Mouse (Mus musculus): ENCODE measurements at regions not wholly inside any gene's neighbourhood (a gene's known extent, or its start where the extent isn't known, plus 50 kb on each side); places are given as distances from the start of the nearest gene placed in this dataset.

DNA sequence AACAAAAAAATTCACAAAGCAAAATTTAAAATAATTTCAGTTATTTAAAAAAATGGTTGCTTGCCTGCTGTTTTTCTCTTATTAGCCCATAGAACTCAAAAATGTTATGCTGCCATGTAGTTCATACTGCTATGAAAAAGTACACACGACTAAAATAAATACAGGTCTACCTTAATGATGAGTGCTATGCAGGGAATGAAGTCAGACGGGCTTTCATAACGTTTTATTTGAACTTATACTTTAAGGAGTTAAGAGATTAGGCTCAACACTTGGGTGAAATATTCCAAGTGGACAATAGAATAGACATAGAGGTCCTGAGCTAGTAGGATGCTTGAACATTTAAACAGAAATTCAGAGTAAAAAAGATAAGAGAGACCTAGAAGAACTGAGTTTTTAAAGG lies 489.7 kb downstream of the Klf5 start:
- Histone ChIP-seq H3K27me3 (ENCODE audit: control insufficient read depth, insufficient read depth, low read length) (no peaks in the 10 kb centered on the region), H3K4me3 (ENCODE audit: control insufficient read depth in 1 of 2, insufficient read depth in 1 of 2, low read depth in 1 of 2, low read length in 2 of 2) (no peak overlapping the region), H3K9ac (ENCODE audit: low read length) (no peak overlapping the region), H3K27ac (replicated peaks in 1 of 2; ENCODE audit: control insufficient read depth in 1 of 2, insufficient read depth in 1 of 2, low read depth in 2 of 2, low read length in 2 of 2) (no peak overlapping the region), H3K4me2 (ENCODE audit: low read length) (no peak overlapping the region), H3K4me1 (ENCODE audit: control insufficient read depth in 2 of 2, insufficient read depth in 2 of 2, low read length in 2 of 2) (no peaks in the 10 kb centered on the region), H3K9me3 (ENCODE audit: control insufficient read depth, low read length) (no peaks in the 10 kb centered on the region), H3K36me3 (ENCODE audit: control insufficient read depth, insufficient read depth, low read length) (no peaks in the 10 kb centered on the region)
- 76% methylated on average over 3 of the region's 3 CpGs for WGBS
- no peak for ATAC-seq (ENCODE audit: insufficient number of reproducible peaks, insufficient read depth, low FRiP score, low read depth)

GRCm38 (mm10) chr14:99796293-99796692 lies 488.2 kb downstream of the Klf12 start:
- no peaks in the 10 kb centered on the region for H3K36me3 ChIP-seq (ENCODE audit: control insufficient read depth, insufficient read depth, low read length)
- 0 out of 2 replicates have a peak, but pooled peaks cover 2% of the 10 kb centered on the region for H3K9me3 ChIP-seq (ENCODE audit: control insufficient read depth, low read length)
- no peak overlapping the region for H3K4me2 ChIP-seq (ENCODE audit: low read length)
- no peak overlapping the region for H3K4me3 ChIP-seq (ENCODE audit: control insufficient read depth in 1 of 2, insufficient read depth in 1 of 2, low read depth in 1 of 2, low read length in 2 of 2)
- no peak for ATAC-seq (ENCODE audit: insufficient number of reproducible peaks, insufficient read depth, low FRiP score, low read depth)
- no peaks in the 10 kb centered on the region for H3K4me1 ChIP-seq (ENCODE audit: control insufficient read depth in 2 of 2, insufficient read depth in 2 of 2, low read length in 2 of 2)
- no peaks in the 10 kb centered on the region for H3K27me3 ChIP-seq (ENCODE audit: control insufficient read depth, insufficient read depth, low read length)
- H3K9ac ChIP-seq (ENCODE audit: low read length) = no peak overlapping the region
- no peak overlapping the region for H3K27ac ChIP-seq (replicated peaks in 1 of 2; ENCODE audit: control insufficient read depth in 1 of 2, insufficient read depth in 1 of 2, low read depth in 2 of 2, low read length in 2 of 2)
- 70% methylated on average over 4 of the region's 4 CpGs for WGBS

GRCm38 (mm10) chr14:99806052-99806451 lies 478.4 kb downstream of the Klf12 start:
- Histone ChIP-seq H3K4me3 (ENCODE audit: control insufficient read depth in 1 of 2, insufficient read depth in 1 of 2, low read depth in 1 of 2, low read length in 2 of 2) (no peak overlapping the region), H3K9ac (ENCODE audit: low read length) (no peak overlapping the region), H3K27ac (replicated peaks in 1 of 2; ENCODE audit: control insufficient read depth in 1 of 2, insufficient read depth in 1 of 2, low read depth in 2 of 2, low read length in 2 of 2) (no peak overlapping the region), H3K36me3 (ENCODE audit: control insufficient read depth, insufficient read depth, low read length) (no peaks in the 10 kb centered on the region), H3K4me2 (ENCODE audit: low read length) (no peak overlapping the region), H3K4me1 (ENCODE audit: control insufficient read depth in 2 of 2, insufficient read depth in 2 of 2, low read length in 2 of 2) (no peaks in the 10 kb centered on the region), H3K27me3 (ENCODE audit: control insufficient read depth, insufficient read depth, low read length) (no peaks in the 10 kb centered on the region), H3K9me3 (ENCODE audit: control insufficient read depth, low read length) (0 out of 2 replicates have a peak, but pooled peaks cover 2% of the 10 kb centered on the region)
- no peak for ATAC-seq (ENCODE audit: insufficient number of reproducible peaks, insufficient read depth, low FRiP score, low read depth)
- 70% methylated on average over 1 of the region's 1 CpGs for WGBS

- H3K27me3 ChIP-seq (ENCODE audit: control insufficient read depth, insufficient read depth, low read length) = no peaks in the 10 kb centered on the region
- no peaks in the 10 kb centered on the region for H3K36me3 ChIP-seq (ENCODE audit: control insufficient read depth, insufficient read depth, low read length)
- H3K27ac ChIP-seq (replicated peaks in 1 of 2; ENCODE audit: control insufficient read depth in 1 of 2, insufficient read depth in 1 of 2, low read depth in 2 of 2, low read length in 2 of 2) = no peak overlapping the region
- no peak overlapping the region for H3K4me2 ChIP-seq (ENCODE audit: low read length)
- no peak overlapping the region for H3K9ac ChIP-seq (ENCODE audit: low read length)
- 66% methylated on average over 5 of the region's 5 CpGs for WGBS
- no peak for ATAC-seq (ENCODE audit: insufficient number of reproducible peaks, insufficient read depth, low FRiP score, low read depth)
- no peak overlapping the region for H3K4me3 ChIP-seq (ENCODE audit: control insufficient read depth in 1 of 2, insufficient read depth in 1 of 2, low read depth in 1 of 2, low read length in 2 of 2)
- H3K4me1 ChIP-seq (ENCODE audit: control insufficient read depth in 2 of 2, insufficient read depth in 2 of 2, low read length in 2 of 2) = no peaks in the 10 kb centered on the region
- H3K9me3 ChIP-seq (ENCODE audit: control insufficient read depth, low read length) = no peaks in the 10 kb centered on the region
Measured at GRCm38 (mm10) chr14:99806599-99806998, 477.9 kb downstream of the Klf12 start.

GRCm38 (mm10) chr14:99812741-99813485 lies 471.6 kb downstream of the Klf12 start:
- WGBS = 30% methylated on average over 6 of the region's 6 CpGs
- H3K27me3 ChIP-seq (ENCODE audit: control insufficient read depth, insufficient read depth, low read length) = no peaks in the 10 kb centered on the region

More at GRCm38 (mm10) chr14:99812741-99813485, 471.6 kb downstream of the Klf12 start:
- Histone ChIP-seq H3K27ac (replicated peaks in 1 of 2; ENCODE audit: control insufficient read depth in 1 of 2, insufficient read depth in 1 of 2, low read depth in 2 of 2, low read length in 2 of 2) (no peak overlapping the region), H3K36me3 (ENCODE audit: control insufficient read depth, insufficient read depth, low read length) (no peaks in the 10 kb centered on the region), H3K4me3 (ENCODE audit: control insufficient read depth in 1 of 2, insufficient read depth in 1 of 2, low read depth in 1 of 2, low read length in 2 of 2) (no peak overlapping the region), H3K9me3 (ENCODE audit: control insufficient read depth, low read length) (no peaks in the 10 kb centered on the region), H3K9ac (ENCODE audit: low read length) (no peak overlapping the region), H3K4me1 (ENCODE audit: control insufficient read depth in 2 of 2, insufficient read depth in 2 of 2, low read length in 2 of 2) (no peaks in the 10 kb centered on the region), H3K4me2 (ENCODE audit: low read length) (no peak overlapping the region)
- ATAC-seq (ENCODE audit: insufficient number of reproducible peaks, insufficient read depth, low FRiP score, low read depth) = no peak
